Mouse (Mus musculus): ENCODE measurements around the gene Smg6.

The Smg6 gene

GRCm38 (mm10) chr11:74925577-74926387, at the start of gene Smg6, which contains the start of gene Srr:
Gene Smg6, plus strand, starts transcription at chr11:74925823.
Gene Srr, minus strand, starts transcription at chr11:74925948.
- peak; percentile 99 for DNase-seq (ENCODE audit: low spot score)

GRCm38 (mm10) chr11:74876801-74877200, 48.8 kb upstream of the Smg6 start:
- peak; percentile 25 for DNase-seq (ENCODE audit: low spot score)

- DNase-seq (ENCODE audit: low spot score), result no peak
Observed at GRCm38 (mm10) chr11:74880999-74881398, 44.6 kb upstream of the Smg6 start.

- DNase-seq (ENCODE audit: low spot score), result no peak
Observed at GRCm38 (mm10) chr11:74881979-74882378, 43.6 kb upstream of the Smg6 start.

GRCm38 (mm10) chr11:74883098-74883497, 42.5 kb upstream of the Smg6 start:
- no peak for DNase-seq (ENCODE audit: low spot score)

GRCm38 (mm10) chr11:74894619-74895018, 31.0 kb upstream of the Smg6 start:
- DNase-seq (ENCODE audit: low spot score), result no peak

GRCm38 (mm10) chr11:74895980-74896900, 29.4 kb upstream of the Smg6 start:
- peak; percentile 58 for DNase-seq (ENCODE audit: low spot score)

GRCm38 (mm10) chr11:74896901-74897677, 28.5 kb upstream of the Smg6 start, which contains the start of gene Sgsm2:
Gene Sgsm2, minus strand, starts transcription at chr11:74897060.
- DNase-seq (ENCODE audit: low spot score), result peak; percentile 79

- DNase-seq (ENCODE audit: low spot score), result peak; percentile 89
Observed at GRCm38 (mm10) chr11:74897678-74898516, 27.7 kb upstream of the Smg6 start, which contains the start of gene Tsr1. Gene Tsr1, plus strand, starts transcription at chr11:74898071.

GRCm38 (mm10) chr11:74898517-74898827, 27.2 kb upstream of the Smg6 start:
- DNase-seq (ENCODE audit: low spot score), result no peak

GRCm38 (mm10) chr11:74901555-74901954, 24.1 kb upstream of the Smg6 start:
- DNase-seq (ENCODE audit: low spot score), result peak; percentile 44

GRCm38 (mm10) chr11:74902416-74902815, 23.2 kb upstream of the Smg6 start:
- no peak for DNase-seq (ENCODE audit: low spot score)

- no peak for DNase-seq (ENCODE audit: low spot score)
Observed at GRCm38 (mm10) chr11:74907850-74908249, 17.8 kb upstream of the Smg6 start.

- no peak for DNase-seq (ENCODE audit: low spot score)
Observed at GRCm38 (mm10) chr11:74908618-74909399, 16.8 kb upstream of the Smg6 start.

GRCm38 (mm10) chr11:74909978-74910377, 15.6 kb upstream of the Smg6 start:
- no peak for DNase-seq (ENCODE audit: low spot score)

- no peak for DNase-seq (ENCODE audit: low spot score)
Observed at GRCm38 (mm10) chr11:74912492-74912891, 13.1 kb upstream of the Smg6 start.

GRCm38 (mm10) chr11:74919249-74919648, 6.4 kb upstream of the Smg6 start:
- DNase-seq (ENCODE audit: low spot score), result no peak

- DNase-seq (ENCODE audit: low spot score), result peak; percentile 56
Observed at GRCm38 (mm10) chr11:74924149-74924548, 1.5 kb upstream of the Smg6 start.

GRCm38 (mm10) chr11:74926388-74927005, 874 bp downstream of the Smg6 start:
- DNase-seq (ENCODE audit: low spot score), result peak; percentile 72

GRCm38 (mm10) chr11:74927236-74927725, 1.7 kb downstream of the Smg6 start:
- no peak for DNase-seq (ENCODE audit: low spot score)
